Mouse (Mus musculus) cortical plate, adult 2 months (tissue): ENCODE results near the gene Tial1.

Source experiments
- CTCF ChIP-seq: fragments of 200-500 bp; IDR thresholded peaks from 2 replicates; pipeline ENCODE4 v1.5.1; 2011; ENCODE audit warnings: mild to moderate bottlenecking, control low read depth, low read length; ENCODE audit not compliant: insufficient read depth; ENCODE audit errors: extremely low read depth
- POLR2A ChIP-seq: fragments of 200-500 bp; IDR thresholded peaks from 2 replicates; pipeline ENCODE4 v1.6.1; 2011; ENCODE audit warnings: mild to moderate bottlenecking, low read length, control low read depth; ENCODE audit not compliant: insufficient read depth; ENCODE audit errors: extremely low read depth

DNA sequence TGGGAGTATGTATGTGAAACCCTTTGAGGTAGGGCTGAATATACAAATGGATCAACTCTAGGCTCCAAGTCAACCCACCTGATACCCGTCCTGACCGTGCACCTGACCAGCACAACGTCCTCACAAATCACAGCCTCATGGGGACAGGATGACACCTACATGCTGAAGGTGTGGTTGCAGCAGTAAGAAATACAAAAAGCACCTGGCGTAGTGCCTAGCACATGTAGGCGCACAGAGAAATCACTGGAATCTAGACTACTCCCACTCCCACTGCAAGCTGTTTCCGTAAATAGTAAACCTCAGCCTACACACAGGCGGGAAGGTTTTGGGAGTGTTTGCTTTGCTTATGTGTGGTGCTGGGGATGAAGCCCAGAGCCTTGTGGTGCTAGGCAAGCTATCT, 39.8 kb downstream of the Tial1 start:
- TF ChIP-seq POLR2A (no peak), CTCF (no peak)
